Mouse (Mus musculus) G1E (cell line): ENCODE results near the gene Ccm2l.

Experiments used
- CTCF ChIP-seq: IDR thresholded peaks from 2 replicates; pipeline ENCODE4 v1.5.1; 2012; ENCODE audit warnings: low read depth, low read length, inconsistent platforms, mixed read lengths
- GATA1 ChIP-seq: IDR thresholded peaks from 2 replicates; pipeline ENCODE4 v1.6.1; 2012; ENCODE audit warnings: borderline replicate concordance, low read length, inconsistent platforms, mixed read lengths
- GATA2 ChIP-seq: IDR thresholded peaks from 2 replicates; pipeline ENCODE4 v1.6.1; 2012; ENCODE audit warnings: low read depth, low read length, inconsistent platforms, borderline replicate concordance
- POLR2AphosphoS5 ChIP-seq: IDR thresholded peaks from 2 replicates; pipeline ENCODE4 v1.6.1; 2012; ENCODE audit warnings: low read depth, low read length, inconsistent platforms; ENCODE audit not compliant: insufficient replicate concordance
- TAL1 ChIP-seq: conservative IDR thresholded peaks from 2 replicates; pipeline ENCODE4 v1.6.1; 2012; ENCODE audit warnings: low read depth, low read length, inconsistent platforms, mixed read lengths

DNA sequence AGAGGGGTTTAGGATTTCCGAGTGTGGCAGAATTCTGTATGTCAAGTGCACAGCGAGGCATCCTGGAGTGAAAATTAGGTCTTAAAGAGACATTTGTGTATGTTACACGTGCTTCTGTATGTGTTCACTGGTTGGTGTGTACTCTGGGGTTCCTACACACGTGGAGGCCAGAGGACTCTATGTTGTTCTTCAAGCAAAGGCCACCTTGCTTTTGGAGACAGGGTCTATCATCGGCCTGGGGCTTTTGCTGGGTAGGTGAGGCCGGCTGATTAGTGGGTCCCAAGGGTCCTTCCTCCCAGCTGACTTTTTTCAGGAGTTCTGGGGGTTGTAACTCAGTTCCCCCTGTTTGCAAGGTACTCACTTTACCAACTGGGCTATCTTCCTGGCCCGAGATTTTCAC is 43.8 kb downstream of the Ccm2l start:
- no peak for TF ChIP-seq POLR2AphosphoS5
- TF ChIP-seq GATA1 = no peak
- TF ChIP-seq CTCF = no peak
- TF ChIP-seq TAL1 = no peak
- no peak for TF ChIP-seq GATA2
